Mouse (Mus musculus) cerebellum, adult 2 months (tissue): ENCODE data around the gene Spp2. TPM values are rescaled to one million over a fixed set of nuclear protein-coding genes. Genes with fewer than 3 reads are reported as not detected.

ENCODE experiments used
- DNase-seq, 2 experiments: peaks; one replicate each; pipeline ENCODE4 v3.0.0; 2021
- H3K27ac ChIP-seq: fragments of 200-500 bp; 2 replicates; pipeline ENCODE4 v1.5.1; 2012; ENCODE audit warnings: low read length, control low read depth, inconsistent platforms; ENCODE audit not compliant: insufficient read depth
- H3K27me3 ChIP-seq: fragments of 200-500 bp; 2 replicates; pipeline ENCODE4 v1.6.1; 2012; ENCODE audit warnings: inconsistent platforms, mild to moderate bottlenecking, low read length, moderate library complexity; ENCODE audit not compliant: control insufficient read depth, insufficient read depth
- H3K4me1 ChIP-seq: fragments of 200-500 bp; 2 replicates; pipeline ENCODE4 v1.6.1; 2011; ENCODE audit warnings: low read length; ENCODE audit not compliant: control insufficient read depth, insufficient read depth
- H3K4me3 ChIP-seq: fragments of 200-500 bp; replicated peaks from 2 replicates; pipeline ENCODE3; 2011; ENCODE audit warnings: mild to moderate bottlenecking, low read depth, low read length, control low read depth; ENCODE audit not compliant: insufficient read depth
- CTCF ChIP-seq: fragments of 200-500 bp; IDR thresholded peaks from 2 replicates; pipeline ENCODE4 v1.5.1; 2011; ENCODE audit warnings: low read depth, mild to moderate bottlenecking, control low read depth, low read length, moderate library complexity, borderline replicate concordance; ENCODE audit not compliant: insufficient read depth
- POLR2A ChIP-seq: fragments of 200-500 bp; IDR thresholded peaks from 2 replicates; pipeline ENCODE4 v1.6.1; 2011; ENCODE audit warnings: low read length, control low read depth, borderline replicate concordance; ENCODE audit not compliant: insufficient read depth
- WGBS: fragments of 180-500 bp; shearing (Covaris S2); methylation state at CpG from one replicate; pipeline ENCODE4 v1.1.7; 2018; 5-methylcytosine and 5-hydroxymethylcytosine counted together
- polyA plus RNA-seq: library from polyadenylated mRNA; depleted of rRNA; stranded (reverse); fragments of >200 nt; gene quantifications from 2 replicates; pipeline ENCODE4 v1.2.3, GENCODE M21; 2012

The Spp2 gene
- polyA plus RNA-seq, 1 experiment: 0.34 TPM

GRCm38 (mm10) chr1:88427987-88428741, 21.4 kb downstream of the Spp2 start:
- Histone ChIP-seq H3K27ac (no peak overlapping the region), H3K4me1 (no peaks in the 10 kb centered on the region), H3K27me3 (no peaks in the 10 kb centered on the region), H3K4me3 (no peak overlapping the region)
- no peak for DNase-seq
- TF ChIP-seq POLR2A (no peak), CTCF (no peak)
- 82% methylated on average over 11 of the region's 11 CpGs for WGBS

- WGBS: 62% methylated on average over 1 of the region's 1 CpGs
- no peak for TF ChIP-seq POLR2A
- TF ChIP-seq CTCF: no peak
- H3K4me1 ChIP-seq: no peaks in the 10 kb centered on the region
- no peak overlapping the region for H3K4me3 ChIP-seq
- H3K27me3 ChIP-seq: no peaks in the 10 kb centered on the region
- DNase-seq: no peak
- H3K27ac ChIP-seq: no peak overlapping the region
Observed at GRCm38 (mm10) chr1:88429413-88429812, 22.7 kb downstream of the Spp2 start.

GRCm38 (mm10) chr1:88431262-88431661, 24.5 kb downstream of the Spp2 start:
- TF ChIP-seq POLR2A: no peak
- no peak for TF ChIP-seq CTCF
- no peak overlapping the region for H3K27ac ChIP-seq
- 99% methylated on average over 4 of the region's 4 CpGs for WGBS
- no peaks in the 10 kb centered on the region for H3K4me1 ChIP-seq
- DNase-seq: no peak
- no peaks in the 10 kb centered on the region for H3K27me3 ChIP-seq
- H3K4me3 ChIP-seq: no peak overlapping the region

GRCm38 (mm10) chr1:88432601-88433000, 25.8 kb downstream of the Spp2 start:
- 39% methylated on average over 3 of the region's 3 CpGs for WGBS
- TF ChIP-seq CTCF (no peak), POLR2A (no peak)
- H3K4me1 ChIP-seq: no peaks in the 10 kb centered on the region
- H3K27ac ChIP-seq: no peak overlapping the region
- no peak overlapping the region for H3K4me3 ChIP-seq
- no peaks in the 10 kb centered on the region for H3K27me3 ChIP-seq
- no peak for DNase-seq

GRCm38 (mm10) chr1:88433096-88433883, 26.5 kb downstream of the Spp2 start:
- DNase-seq: peak in 1 of 2 experiments; percentile 19
- Histone ChIP-seq H3K27me3 (no peaks in the 10 kb centered on the region), H3K27ac (no peak overlapping the region), H3K4me3 (no peak overlapping the region), H3K4me1 (no peaks in the 10 kb centered on the region)
- WGBS: 58% methylated on average over 6 of the region's 6 CpGs
- TF ChIP-seq POLR2A (no peak), CTCF (no peak)

GRCm38 (mm10) chr1:88434057-88434456, 27.3 kb downstream of the Spp2 start:
- no peaks in the 10 kb centered on the region for H3K4me1 ChIP-seq
- WGBS: 79% methylated on average over 4 of the region's 4 CpGs
- no peak for DNase-seq
- no peak overlapping the region for H3K4me3 ChIP-seq
- no peak overlapping the region for H3K27ac ChIP-seq
- TF ChIP-seq CTCF (no peak), POLR2A (no peak)
- H3K27me3 ChIP-seq: no peaks in the 10 kb centered on the region

- TF ChIP-seq CTCF (no peak), POLR2A (no peak)
- WGBS: 77% methylated on average over 9 of the region's 9 CpGs
Observed at GRCm38 (mm10) chr1:88437206-88438126, 30.7 kb downstream of the Spp2 start.

More at GRCm38 (mm10) chr1:88437206-88438126, 30.7 kb downstream of the Spp2 start:
- no peak overlapping the region for H3K4me3 ChIP-seq
- H3K27me3 ChIP-seq: no peaks in the 10 kb centered on the region
- no peak for DNase-seq
- no peaks in the 10 kb centered on the region for H3K4me1 ChIP-seq
- no peak overlapping the region for H3K27ac ChIP-seq
